Comparison of ENCODE assay signal across 10 mouse cellular contexts in genomic region chr15:90536311-90537202, GRCm38 (mm10).
"Had no signal": no experiment of that assay in that cellular context is flagged by ENCODE, and none has a peak within 500 bp of the region (broad histone marks: within the 10 kb centered on the region; RNA-seq: fewer than 3 reads in every experiment).

No protein-coding gene starts in this region.

- H3K27ac ChIP-seq: limb, embryonic 13.5 days; liver, embryonic 14.5 days; neural tube, embryonic 12.5 days; stomach, postnatal 0 days had no signal

- H3K9me3 ChIP-seq: limb, embryonic 13.5 days; neural tube, embryonic 12.5 days had no signal

- H3K4me2 ChIP-seq: limb, embryonic 13.5 days; neural tube, embryonic 12.5 days had no signal

- H3K36me3 ChIP-seq: limb, embryonic 13.5 days; neural tube, embryonic 12.5 days had no signal

- H3K4me3 ChIP-seq: limb, embryonic 13.5 days; neural tube, embryonic 12.5 days had no signal

- DNase-seq: kidney, adult 9 months; kidney, postnatal 10 days; left cerebral cortex, postnatal 4 days; lung, adult 18-20 months; thymus, postnatal 14 days had no signal

- H3K9ac ChIP-seq: limb, embryonic 13.5 days; liver, embryonic 14.5 days; neural tube, embryonic 12.5 days had no signal

- H3K4me1 ChIP-seq: neural tube, embryonic 12.5 days had no signal

- H3K27me3 ChIP-seq: limb, embryonic 13.5 days; neural tube, embryonic 12.5 days had no signal

- ATAC-seq: intestine, postnatal 0 days had no signal
